Mouse (Mus musculus) right cerebral cortex, adult 18-20 months (tissue): ENCODE measurements at regions not wholly inside any gene's neighbourhood (a gene's known extent, or its start where the extent isn't known, plus 50 kb on each side); places are given as distances from the start of the nearest gene placed in this dataset.

Source experiments
- DNase-seq: peaks from one replicate; pipeline ENCODE4 v3.0.0; 2022; ENCODE audit warnings: mixed read lengths

DNA sequence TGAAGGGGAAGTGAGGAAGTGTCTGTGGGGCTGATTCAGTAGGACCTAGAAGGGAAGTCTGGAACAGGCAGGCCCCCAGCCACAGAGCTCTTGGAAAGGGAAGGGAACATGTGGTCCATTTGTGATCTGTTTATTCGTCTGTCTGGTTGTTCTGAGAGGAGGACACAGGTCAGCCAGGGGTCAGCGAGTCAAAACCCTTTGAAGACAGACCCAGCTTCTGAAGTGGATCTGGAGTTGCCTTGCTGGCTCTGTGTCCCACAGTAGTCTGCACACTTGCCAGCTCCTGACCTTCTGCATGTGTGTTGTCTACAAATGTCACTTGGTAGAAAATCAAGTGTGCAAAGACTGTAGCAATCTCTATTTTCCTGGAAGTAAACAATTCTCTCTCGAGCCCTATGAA, 119.3 kb upstream of the Osr1 start:
- no peak for DNase-seq

DNA sequence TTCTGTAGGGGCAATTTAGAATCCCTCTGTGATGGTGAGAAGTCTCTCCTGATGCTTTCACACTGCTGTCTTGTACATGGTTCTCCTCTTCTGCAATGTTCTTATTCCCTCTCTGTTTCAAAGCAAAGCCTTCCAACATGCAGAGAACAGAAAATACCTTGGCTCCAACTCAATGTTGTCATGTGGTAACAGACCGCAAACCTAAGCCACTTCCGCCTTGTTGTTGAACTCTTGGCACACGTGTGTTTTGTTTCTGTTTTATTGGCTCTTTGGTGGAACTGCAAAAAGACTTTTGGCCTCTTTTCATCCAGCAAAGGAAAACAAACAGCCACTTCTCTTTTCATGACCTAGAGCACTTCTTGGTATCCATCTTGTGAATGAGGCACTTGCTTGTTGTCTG, 109.7 kb upstream of the Osr1 start:
- no peak for DNase-seq

DNA sequence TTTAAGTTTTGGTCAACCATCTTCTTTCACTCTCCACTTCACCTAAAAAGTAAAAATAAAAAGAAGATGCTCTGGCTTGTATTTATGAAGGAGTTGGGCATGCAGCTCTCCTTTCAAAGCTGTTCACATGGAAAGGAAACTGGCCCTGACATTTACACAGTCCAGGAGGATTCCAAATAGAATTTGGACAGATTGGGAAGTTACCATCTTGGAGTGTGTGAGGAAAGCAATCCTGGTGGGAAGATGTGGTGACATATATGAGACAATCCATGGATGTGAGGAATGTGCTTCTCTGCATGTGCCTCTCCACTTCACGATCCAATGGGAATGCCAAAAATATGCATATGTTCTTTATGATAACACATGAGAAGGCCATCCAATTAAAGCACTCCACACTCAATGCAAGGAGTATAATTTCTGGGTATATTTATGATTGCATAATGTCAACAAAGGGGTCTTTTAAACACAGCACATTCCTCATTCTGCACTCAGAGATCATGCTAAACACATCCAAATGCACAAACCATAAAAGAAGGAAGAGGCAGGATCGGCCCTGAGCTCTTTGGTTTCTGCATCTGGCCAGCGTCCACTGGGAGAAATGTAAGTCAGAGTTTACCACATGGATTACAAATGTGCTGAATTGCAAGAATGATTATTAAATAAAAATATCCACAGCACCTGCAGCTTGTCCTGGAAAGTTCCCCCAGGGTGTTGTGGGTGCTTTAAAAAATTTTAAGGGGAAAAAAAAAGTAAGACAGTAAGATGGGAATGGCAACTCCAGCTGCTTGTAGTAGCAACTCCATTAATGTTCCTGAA, 100.1 kb upstream of the Osr1 start:
- no peak for DNase-seq

DNA sequence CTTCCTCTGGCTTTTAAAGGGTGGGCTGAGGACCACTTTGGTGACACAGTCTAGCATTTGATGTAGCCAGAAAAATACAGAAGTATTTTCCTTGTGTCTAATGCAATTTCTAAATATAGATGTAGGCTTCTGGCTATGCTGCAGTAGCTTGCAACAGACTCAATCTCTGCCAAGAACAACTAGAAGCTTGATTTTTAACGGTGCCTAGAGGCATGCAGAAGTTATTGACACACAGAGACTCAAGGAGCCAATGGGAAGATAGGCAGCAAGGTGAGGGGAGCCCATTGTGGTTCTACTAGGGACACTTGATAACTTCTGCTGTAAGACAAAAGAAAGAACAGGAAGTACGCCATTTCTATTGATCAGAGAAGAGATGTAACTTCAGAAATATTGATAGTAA, 94.1 kb upstream of the Osr1 start:
- no peak for DNase-seq

DNA sequence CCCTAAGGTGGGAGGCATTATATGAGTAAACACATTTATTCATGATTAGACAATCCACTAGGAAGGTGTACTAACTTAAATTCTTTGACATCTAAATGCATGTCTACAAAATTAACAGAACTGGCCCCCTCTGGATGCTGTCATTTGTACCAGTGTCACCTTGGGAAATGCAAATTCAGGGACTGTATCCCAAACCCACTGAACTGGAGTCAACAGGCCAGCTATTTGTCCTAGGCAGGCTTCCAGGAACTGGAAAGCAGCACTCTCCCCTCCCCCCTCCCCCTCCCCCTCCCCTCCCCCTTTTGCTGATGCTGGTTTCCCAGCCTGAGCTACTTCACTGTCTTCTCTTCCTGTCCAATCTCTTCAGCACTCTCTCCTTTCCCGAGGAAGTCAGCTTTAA, 91.7 kb upstream of the Osr1 start:
- no peak for DNase-seq

DNA sequence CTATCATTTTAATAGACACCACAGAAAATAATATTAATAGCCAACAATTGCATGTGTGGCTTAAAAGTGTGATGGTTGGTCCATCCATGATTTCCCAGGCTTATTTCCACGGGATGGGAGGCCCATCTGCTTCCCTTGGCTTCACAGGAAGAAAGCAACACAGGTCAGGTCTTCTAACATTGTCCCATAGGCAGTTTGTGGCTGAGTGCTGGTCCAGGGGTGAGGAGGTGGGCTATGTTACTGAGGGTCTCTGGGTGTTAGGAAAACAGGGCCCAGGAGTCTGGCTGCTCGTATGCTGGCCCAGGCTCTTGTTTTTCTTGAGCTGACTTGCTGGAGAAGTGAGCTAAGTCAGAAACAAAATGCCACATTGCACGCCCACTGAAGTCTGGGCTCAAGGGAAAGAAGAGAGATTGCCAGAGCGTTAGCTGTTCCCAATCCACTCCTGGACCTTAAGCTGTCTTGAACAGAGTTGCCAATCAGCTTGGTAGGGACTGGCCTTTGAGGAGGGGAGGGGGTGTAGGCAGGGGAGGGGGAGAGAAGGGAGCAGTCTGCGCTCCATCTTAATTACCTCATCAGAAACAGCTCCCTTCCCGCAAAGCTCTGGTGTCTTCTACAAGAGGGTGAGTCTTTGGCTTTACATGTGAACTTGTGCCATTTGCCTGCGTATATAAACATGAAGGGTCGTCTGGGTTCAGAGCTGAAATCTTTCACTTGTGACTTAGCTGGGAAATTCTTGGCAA, 82.1 kb upstream of the Osr1 start:
- DNase-seq = peak; percentile 13

DNA sequence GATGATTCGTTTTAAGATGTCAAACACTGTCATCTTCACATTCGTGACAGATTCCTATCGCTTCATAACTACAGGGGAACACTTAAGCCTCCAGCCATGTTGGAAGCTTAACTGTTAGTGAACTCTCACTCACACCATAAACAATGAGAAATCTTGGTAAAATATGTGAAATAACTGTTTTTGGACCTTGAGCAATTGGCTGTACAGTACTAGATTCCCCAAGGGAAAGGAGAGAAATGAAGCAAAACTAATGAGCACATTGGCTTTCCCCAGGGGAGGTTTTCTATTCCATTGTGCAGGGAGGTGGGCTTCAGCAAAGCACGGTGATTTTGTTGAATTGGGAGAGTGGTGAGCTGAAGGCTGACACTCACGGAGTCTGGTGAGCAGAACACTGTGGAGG, 56.0 kb upstream of the Osr1 start:
- DNase-seq = no peak

DNA sequence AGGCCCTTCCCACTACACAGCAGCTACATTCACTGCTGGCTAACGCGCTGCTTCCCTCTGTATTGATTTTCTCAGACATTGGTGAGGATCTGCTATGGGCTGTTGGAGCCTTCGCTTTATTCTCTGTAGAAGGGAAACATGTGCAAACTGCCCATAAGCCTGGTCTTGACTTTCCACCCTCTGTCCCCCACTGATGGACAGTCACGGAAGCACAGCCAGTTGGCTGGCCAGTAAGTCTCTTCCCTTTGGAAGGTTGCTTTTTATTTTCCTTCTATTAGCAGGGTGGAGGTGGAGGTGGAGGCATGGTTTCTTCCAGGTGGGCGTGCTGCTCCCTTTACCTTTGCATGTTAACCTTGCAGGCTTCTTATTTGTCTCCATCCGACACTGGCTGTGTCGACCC, 51.1 kb upstream of the Osr1 start:
- no peak for DNase-seq

DNA sequence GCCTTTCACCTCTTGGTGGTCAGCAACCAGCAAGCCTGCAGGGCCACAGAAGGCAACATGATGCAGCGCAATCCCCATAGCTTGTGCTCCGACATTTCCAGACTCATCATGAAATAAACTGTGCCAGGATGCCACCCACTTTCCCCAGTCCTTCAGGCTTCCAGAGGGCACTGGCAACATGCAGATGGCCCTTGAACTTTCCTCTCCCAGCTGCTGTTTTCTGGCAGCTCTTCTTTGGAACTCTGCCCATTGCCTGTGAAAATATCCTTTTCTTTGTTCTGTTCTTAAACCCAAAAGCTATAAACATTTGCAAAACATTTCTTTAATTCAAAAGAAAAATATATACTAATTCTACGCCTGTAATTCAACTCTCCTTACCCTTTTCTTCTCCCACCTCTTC, 50.6 kb upstream of the Osr1 start:
- no peak for DNase-seq
